Mouse (Mus musculus) naive thymus-derived CD4-positive, alpha-beta T cell, adult 2 months (primary cell): Measurements from ENCODE around the gene Tmem30a.

Experiments used
- DNase-seq: peaks from one replicate; pipeline ENCODE4 v3.0.0-alpha.2; 2011; ENCODE audit warnings: low read depth

Gene Tmem30a

GRCm38 (mm10) chr9:79795076-79795475 lies 1.8 kb upstream of the Tmem30a start:
- DNase-seq, result peak; percentile 77

GRCm38 (mm10) chr9:79785794-79786085 lies 7.6 kb downstream of the Tmem30a start:
- no peak for DNase-seq

- DNase-seq, result no peak
Observed at GRCm38 (mm10) chr9:79784934-79785793, 8.1 kb downstream of the Tmem30a start.

- DNase-seq, result no peak
Observed at GRCm38 (mm10) chr9:79784439-79784838, 8.9 kb downstream of the Tmem30a start.

- DNase-seq, result peak; percentile 65
Observed at GRCm38 (mm10) chr9:79779354-79779753, 14.0 kb downstream of the Tmem30a start.

- DNase-seq, result no peak
Observed at GRCm38 (mm10) chr9:79766991-79767545, 26.2 kb downstream of the Tmem30a start.

- DNase-seq, result no peak
Observed at GRCm38 (mm10) chr9:79765329-79765728, 28.0 kb downstream of the Tmem30a start.

- DNase-seq, result no peak
Observed at GRCm38 (mm10) chr9:79762519-79762918, 30.8 kb downstream of the Tmem30a start.

GRCm38 (mm10) chr9:79760076-79760475 lies 33.2 kb downstream of the Tmem30a start:
- DNase-seq, result no peak

- peak; percentile 96 for DNase-seq
Observed at GRCm38 (mm10) chr9:79759385-79760005, 33.8 kb downstream of the Tmem30a start, which contains the start of gene Cox7a2. Gene Cox7a2 (minus strand): TSS chr9:79759878.

GRCm38 (mm10) chr9:79755311-79755710 lies 38.0 kb downstream of the Tmem30a start:
- DNase-seq, result no peak

GRCm38 (mm10) chr9:79751846-79752245 lies 41.5 kb downstream of the Tmem30a start:
- DNase-seq, result no peak

GRCm38 (mm10) chr9:79750709-79751108 lies 42.6 kb downstream of the Tmem30a start:
- no peak for DNase-seq

- DNase-seq, result no peak
Observed at GRCm38 (mm10) chr9:79745036-79745435, 48.3 kb downstream of the Tmem30a start.

- DNase-seq, result no peak
Observed at GRCm38 (mm10) chr9:79735608-79736007, 57.7 kb downstream of the Tmem30a start.

GRCm38 (mm10) chr9:79730301-79730700 lies 63.0 kb downstream of the Tmem30a start:
- DNase-seq, result no peak

GRCm38 (mm10) chr9:79723090-79723489 lies 70.2 kb downstream of the Tmem30a start:
- peak; percentile 53 for DNase-seq

- no peak for DNase-seq
Observed at GRCm38 (mm10) chr9:79721056-79721455, 72.3 kb downstream of the Tmem30a start.

- no peak for DNase-seq
Observed at GRCm38 (mm10) chr9:79720143-79720542, 73.2 kb downstream of the Tmem30a start.

GRCm38 (mm10) chr9:79719451-79719850 lies 73.9 kb downstream of the Tmem30a start:
- no peak for DNase-seq
